Mouse (Mus musculus) adrenal gland, adult (tissue): ENCODE data around the gene Pum2.
"Not testable (repeated sequence)": the region's sequence is repeated elsewhere in the genome, so short reads cannot be mapped to it uniquely, and the experiment has no call there.

Source experiments
- DNase-seq, 2 experiments: peaks; one replicate each; pipeline ENCODE4 v3.0.0; 2022 to 2023; ENCODE audit warnings: low spot score in 1 of 2; ENCODE audit not compliant: inconsistent age in 2 of 2

The Pum2 gene

GRCm38 (mm10) chr12:8667473-8668255 is 6.3 kb upstream of the Pum2 start:
- no peak for DNase-seq

GRCm38 (mm10) chr12:8669421-8669820 is 4.5 kb upstream of the Pum2 start:
- DNase-seq = no peak

DNA sequence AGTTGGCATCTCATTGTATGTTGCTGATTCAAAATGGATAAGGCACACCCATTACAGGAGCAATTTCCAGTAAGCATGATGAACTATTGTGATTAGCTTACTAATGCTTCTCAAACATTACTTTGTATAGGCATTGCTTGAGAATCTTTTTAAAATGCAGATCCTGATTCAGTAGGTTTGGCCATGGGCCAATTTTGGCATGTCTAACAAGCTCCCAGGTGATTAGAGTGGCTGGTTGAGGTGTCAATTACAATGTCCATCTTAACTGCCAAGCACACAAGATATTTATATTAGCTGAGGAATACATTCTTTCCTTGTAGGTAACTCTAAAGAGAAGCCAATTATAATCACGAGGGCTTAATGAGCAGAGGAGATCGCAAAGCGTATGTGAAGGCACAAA is 4.1 kb upstream of the Pum2 start:
- DNase-seq = no peak

- no peak for DNase-seq
Measured at GRCm38 (mm10) chr12:8673121-8673973, 587 bp upstream of the Pum2 start.

DNA sequence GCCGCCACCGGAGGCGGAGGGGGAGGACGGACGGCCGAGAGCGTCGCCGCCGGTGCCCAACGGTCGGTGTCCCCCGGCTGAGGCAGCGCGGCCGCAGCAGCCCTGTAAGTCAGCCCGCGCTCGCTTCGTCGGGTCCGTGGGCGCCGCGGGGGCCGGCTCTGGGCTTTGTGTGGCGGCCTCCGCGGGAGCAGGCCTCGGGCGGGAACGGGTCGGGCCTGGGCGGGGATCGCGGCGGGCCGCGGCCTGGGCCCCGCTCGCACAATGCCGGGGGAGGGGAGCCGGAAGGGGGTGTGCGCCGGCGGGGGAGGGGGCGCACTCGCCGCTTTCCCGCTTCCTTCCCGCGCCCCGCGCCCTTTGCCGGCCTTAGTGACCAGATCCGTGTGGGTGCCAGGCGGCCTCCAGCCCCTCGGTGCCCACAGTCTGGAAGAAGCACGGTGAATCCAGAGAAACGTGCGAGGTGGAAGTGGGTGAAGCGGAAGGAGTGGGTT is 487 bp downstream of the Pum2 start:
- DNase-seq = peak; percentile 74 to 90

DNA sequence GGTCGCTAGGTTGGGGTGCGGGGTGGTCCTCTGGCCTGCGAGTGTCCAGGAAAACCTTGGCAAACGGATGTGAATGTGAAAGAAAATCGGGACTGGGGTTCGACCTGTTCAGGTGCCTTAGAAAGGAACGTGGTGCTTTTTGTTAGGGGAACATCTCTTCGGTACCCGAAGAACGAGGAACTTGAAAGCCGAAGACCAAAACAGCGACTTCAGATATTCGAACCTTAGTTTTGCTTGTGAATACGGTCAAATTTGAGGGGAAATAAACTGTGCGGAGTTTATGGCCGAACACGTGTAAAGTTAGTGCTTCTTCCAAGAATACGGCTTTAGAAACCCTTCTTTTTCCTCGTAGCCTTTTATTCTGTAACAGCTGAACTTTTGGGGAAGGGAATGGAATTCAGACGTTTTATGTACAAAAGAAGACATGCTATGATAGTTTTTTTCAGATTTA is 982 bp downstream of the Pum2 start:
- DNase-seq = peak in 1 of 2 experiments; percentile 77

GRCm38 (mm10) chr12:8675361-8675760 is 1.4 kb downstream of the Pum2 start:
- DNase-seq = peak in 1 of 2 experiments; percentile 80

GRCm38 (mm10) chr12:8676341-8676740 is 2.4 kb downstream of the Pum2 start:
- DNase-seq = peak in 1 of 2 experiments; percentile 56

GRCm38 (mm10) chr12:8677926-8678325 is 4.0 kb downstream of the Pum2 start:
- no peak for DNase-seq

GRCm38 (mm10) chr12:8684200-8684599 is 10.3 kb downstream of the Pum2 start:
- DNase-seq = no peak

DNA sequence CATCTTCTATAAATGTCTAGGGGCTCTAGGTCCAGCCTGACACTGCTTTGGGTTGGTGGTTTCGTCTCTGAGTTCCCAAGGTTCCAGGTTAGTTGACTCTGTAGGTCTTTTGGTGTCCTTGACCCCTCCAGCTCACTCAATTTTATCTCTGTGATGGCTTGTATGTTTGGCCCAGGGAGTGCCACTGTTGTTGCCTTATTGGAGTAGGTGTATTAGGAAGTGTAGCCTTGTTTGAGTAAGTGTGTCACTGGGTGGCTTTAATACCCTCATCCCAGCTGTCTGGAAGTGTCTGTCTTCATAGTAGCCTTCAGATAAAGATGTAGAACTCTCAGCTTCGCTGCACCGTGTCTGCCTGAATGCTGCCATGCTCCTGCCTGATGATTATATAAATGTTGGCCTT is 11.1 kb downstream of the Pum2 start:
- peak in 1 of 2 experiments; percentile 39 for DNase-seq

GRCm38 (mm10) chr12:8689882-8690281 is 15.9 kb downstream of the Pum2 start:
- not testable (repeated sequence) for DNase-seq

GRCm38 (mm10) chr12:8698895-8699294 is 25.0 kb downstream of the Pum2 start:
- DNase-seq = peak; percentile 40 to 73

DNA sequence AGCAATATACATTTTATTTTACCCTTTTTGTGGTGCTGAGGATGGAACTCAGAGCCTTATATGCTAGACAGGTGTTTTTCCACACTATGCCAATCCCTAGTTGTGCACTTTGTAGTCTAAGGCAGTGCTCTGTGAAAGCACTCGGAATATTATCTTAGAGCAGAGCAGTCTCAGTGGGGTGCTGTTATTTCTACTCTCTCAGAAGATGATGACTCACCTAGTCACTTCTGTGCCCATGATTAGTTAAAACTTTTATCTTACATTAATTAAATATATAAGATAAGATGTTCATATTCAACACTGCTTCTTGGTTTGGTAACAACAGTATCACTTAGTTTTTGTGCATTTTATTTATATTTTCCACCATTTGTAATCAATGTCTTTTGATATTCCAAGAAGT is 30.1 kb downstream of the Pum2 start:
- no peak for DNase-seq

GRCm38 (mm10) chr12:8708876-8709275 is 34.9 kb downstream of the Pum2 start:
- DNase-seq = no peak

GRCm38 (mm10) chr12:8712665-8713064 is 38.7 kb downstream of the Pum2 start:
- no peak for DNase-seq

DNA sequence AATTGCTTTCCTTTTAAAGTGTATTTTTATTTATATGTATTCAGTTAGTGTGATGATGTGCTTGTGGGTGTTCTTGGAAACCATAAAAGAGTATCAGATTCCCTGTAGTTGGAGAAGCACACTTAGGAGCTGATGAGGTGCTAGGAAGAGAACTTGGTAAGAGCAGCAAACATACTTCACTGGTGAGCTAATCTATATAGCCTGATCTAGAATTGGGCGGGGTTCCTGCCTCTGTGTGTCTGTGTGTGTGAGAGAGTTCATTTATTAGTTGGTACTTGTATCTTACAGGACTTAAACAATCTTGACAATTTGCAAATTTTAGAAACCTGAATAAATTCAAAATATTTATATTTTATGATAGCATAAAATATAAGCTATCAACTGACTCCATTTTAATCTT is 42.2 kb downstream of the Pum2 start:
- DNase-seq = no peak

- DNase-seq = no peak
Measured at GRCm38 (mm10) chr12:8726890-8727289, 53.0 kb downstream of the Pum2 start.

DNA sequence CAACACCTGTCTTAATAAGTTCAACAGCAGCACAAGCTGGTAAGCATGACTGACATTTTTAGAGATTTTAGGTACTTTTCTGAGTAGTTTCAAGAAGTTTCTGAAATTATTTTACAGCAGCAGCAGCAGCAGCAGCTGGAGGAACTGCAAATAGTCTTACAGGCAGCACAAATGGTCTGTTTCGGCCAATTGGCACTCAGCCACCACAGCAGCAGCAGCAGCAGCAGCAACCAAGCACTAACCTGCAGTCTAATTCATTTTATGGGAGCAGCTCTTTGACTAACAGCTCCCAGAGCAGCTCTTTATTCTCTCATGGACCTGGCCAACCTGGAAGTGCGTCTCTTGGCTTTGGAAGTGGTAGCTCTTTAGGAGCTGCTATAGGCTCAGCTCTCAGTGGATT is 54.8 kb downstream of the Pum2 start:
- peak; percentile 11 to 49 for DNase-seq

GRCm38 (mm10) chr12:8753654-8754053 is 79.7 kb downstream of the Pum2 start:
- DNase-seq = no peak

- DNase-seq = no peak
Measured at GRCm38 (mm10) chr12:8754116-8754515, 80.2 kb downstream of the Pum2 start.

DNA sequence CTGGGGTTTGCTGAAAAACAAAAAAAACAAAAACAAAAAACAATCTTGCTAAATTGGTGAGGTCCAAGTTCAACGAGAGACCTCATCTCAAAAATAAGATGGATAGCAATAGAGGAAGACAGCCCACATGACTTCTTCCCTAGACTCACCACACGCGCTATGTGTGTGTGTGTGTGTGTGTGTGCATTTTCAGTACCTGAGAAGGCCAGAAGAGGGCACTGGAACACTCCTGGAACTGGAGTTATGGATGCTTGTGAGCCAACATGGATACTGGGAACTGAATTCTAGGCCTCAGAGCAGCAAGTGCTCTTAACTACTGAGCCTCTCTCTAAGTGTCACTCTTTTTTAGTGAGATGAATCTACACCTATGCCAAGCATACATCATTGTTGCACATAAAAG is 84.1 kb downstream of the Pum2 start:
- DNase-seq = no peak
